Mouse (Mus musculus): ENCODE measurements around the gene Gm3543. TPM values are rescaled to one million over a fixed set of nuclear protein-coding genes. Genes with fewer than 3 reads are reported as not detected.
"Not testable (repeated sequence)": the region's sequence is repeated elsewhere in the genome, so short reads cannot be mapped to it uniquely, and the experiment has no call there.

The Gm3543 gene
- not detected for total RNA-seq (2021)

GRCm38 (mm10) chr14:41983225-41983624, at the start of gene Gm3543:
Gm3543 (minus strand) TSS chr14:41983325.
- DNase-seq (ENCODE audit: extremely low spot score in 1 of 2, low spot score in 1 of 2): not testable (repeated sequence)

- DNase-seq (ENCODE audit: extremely low spot score in 1 of 2, low spot score in 1 of 2): not testable (repeated sequence)
Measured at GRCm38 (mm10) chr14:41968596-41968995, 14.5 kb downstream of the Gm3543 start.

GRCm38 (mm10) chr14:41967827-41968226, 15.3 kb downstream of the Gm3543 start, which contains the start of gene Gm6401:
Gm6401 (minus strand) TSS chr14:41967927.
- DNase-seq (ENCODE audit: extremely low spot score in 1 of 2, low spot score in 1 of 2): not testable (repeated sequence)

- not testable (repeated sequence) for DNase-seq (ENCODE audit: extremely low spot score in 1 of 2, low spot score in 1 of 2)
Measured at GRCm38 (mm10) chr14:41964095-41964494, 19.0 kb downstream of the Gm3543 start.

- DNase-seq (ENCODE audit: extremely low spot score in 1 of 2, low spot score in 1 of 2): not testable (repeated sequence)
Measured at GRCm38 (mm10) chr14:41943695-41944094, 39.4 kb downstream of the Gm3543 start, which contains the start of gene 1700024B05Rik. 1700024B05Rik (plus strand) TSS chr14:41943995.

Other genes with a start within 250 kb of the Gm3543 start
- gene Gm7929, start 232.7 kb downstream of the Gm3543 start, total RNA-seq (2021): not detected
- gene Gm47189, start 210.9 kb downstream of the Gm3543 start, total RNA-seq (2021): not detected
- gene Gm7980, start 76.0 kb downstream of the Gm3543 start, total RNA-seq (2021): not detected
- gene 1700049E17Rik1, start 58.4 kb downstream of the Gm3543 start, total RNA-seq (2021): not detected
- not detected for gene 1700024B05Rik, start 39.3 kb downstream of the Gm3543 start, total RNA-seq (2021)
- not detected for gene Gm6401, start 15.4 kb downstream of the Gm3543 start, total RNA-seq (2021)
- gene Gm7951, start 134.0 kb upstream of the Gm3543 start, total RNA-seq (2021): not detected
- not detected for gene Gm17027, start 179.3 kb upstream of the Gm3543 start, total RNA-seq (2021)
- gene Gm3573, start 207.5 kb upstream of the Gm3543 start, total RNA-seq (2021): 1 to 10 TPM; 2.3 to 2.4 TPM